Mouse (Mus musculus): ENCODE measurements at regions not wholly inside any gene's neighbourhood (a gene's known extent, or its start where the extent isn't known, plus 50 kb on each side); places are given as distances from the start of the nearest gene placed in this dataset.

DNA sequence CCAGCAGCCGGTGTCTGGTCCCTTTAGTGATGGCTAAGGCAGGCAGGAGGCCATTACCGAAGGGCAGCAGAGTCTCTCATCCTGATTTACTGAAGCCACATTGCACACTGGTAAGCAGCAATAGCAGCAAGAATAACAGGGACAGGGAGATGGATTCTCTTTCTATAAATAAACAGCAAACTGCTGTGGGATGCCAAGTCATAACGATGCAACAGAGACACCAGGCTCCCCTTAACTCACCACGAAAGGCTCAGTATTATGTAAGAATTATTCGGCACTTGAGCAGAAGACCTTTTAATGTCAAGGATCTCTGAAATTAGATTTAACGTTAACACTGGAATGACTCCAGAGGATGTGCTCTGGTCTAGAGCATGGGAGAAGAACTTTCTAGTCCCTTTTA lies 202.1 kb downstream of the Ddx10 start:
- no peaks in the 10 kb centered on the region for H3K9me3 ChIP-seq
- H3K36me3 ChIP-seq, result no peaks in the 10 kb centered on the region
- H3K4me1 ChIP-seq, result no peaks in the 10 kb centered on the region
- no peak overlapping the region for H3K4me2 ChIP-seq (replicated peaks)
- no peak for ATAC-seq (ENCODE audit: low FRiP score, low read depth)
- H3K4me3 ChIP-seq, result no peak overlapping the region
- H3K9ac ChIP-seq (replicated peaks), result no peak overlapping the region
- H3K27ac ChIP-seq (replicated peaks), result no peak overlapping the region
- H3K27me3 ChIP-seq, result no peaks in the 10 kb centered on the region
- 83% methylated on average over 6 of the region's 6 CpGs for WGBS

DNA sequence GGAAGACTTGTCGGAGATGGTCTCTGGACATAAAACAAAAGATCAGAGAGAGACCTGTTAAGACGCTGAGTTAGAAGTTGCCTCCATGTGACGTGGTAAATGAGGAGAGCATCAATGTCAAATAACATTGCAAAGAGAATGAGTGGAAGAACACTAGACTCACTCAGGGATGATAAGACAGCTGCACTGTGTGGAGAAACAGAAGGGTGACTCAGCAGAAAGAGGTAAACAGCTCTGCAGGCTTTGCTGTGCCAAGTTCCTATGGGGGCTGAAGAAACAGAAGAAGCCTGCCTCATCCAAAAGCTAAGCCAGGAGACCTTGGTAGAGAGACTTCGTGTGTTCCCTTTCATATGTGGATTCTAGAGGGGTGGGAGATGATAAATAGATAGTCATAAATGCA lies 214.1 kb downstream of the Ddx10 start:
- 87% methylated on average over 4 of the region's 4 CpGs for WGBS

DNA sequence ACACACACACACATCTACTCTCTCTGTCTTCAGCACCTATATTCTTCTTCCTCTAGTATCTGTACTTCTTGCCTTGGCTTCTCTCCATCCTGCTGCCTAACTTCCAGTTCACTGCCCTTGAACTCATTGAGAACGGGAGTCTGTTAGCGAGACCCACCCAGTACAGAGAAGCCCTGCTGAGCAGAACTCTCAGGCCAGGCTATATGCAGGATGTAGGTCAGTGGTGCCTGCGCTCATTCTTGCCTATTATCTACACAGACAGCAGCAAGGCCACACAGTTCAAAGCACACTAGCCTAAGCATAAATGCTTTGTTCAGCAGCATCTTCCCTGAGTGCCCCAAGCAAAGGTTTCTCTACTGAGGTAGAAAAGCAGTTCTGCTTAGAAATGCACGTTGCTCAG lies 225.8 kb downstream of the Ddx10 start:
- Histone ChIP-seq H3K4me2 (replicated peaks) (no peak overlapping the region), H3K9me3 (no peaks in the 10 kb centered on the region), H3K27ac (replicated peaks) (no peak overlapping the region), H3K27me3 (no peaks in the 10 kb centered on the region), H3K4me3 (no peak overlapping the region), H3K4me1 (no peaks in the 10 kb centered on the region), H3K9ac (replicated peaks) (no peak overlapping the region), H3K36me3 (no peaks in the 10 kb centered on the region)
- ATAC-seq (ENCODE audit: low FRiP score, low read depth), result no peak
- 70% methylated on average over 4 of the region's 4 CpGs for WGBS

More for the DNA sequence above, 214.1 kb downstream of the Ddx10 start:
- H3K9me3 ChIP-seq, result no peaks in the 10 kb centered on the region
- no peak overlapping the region for H3K9ac ChIP-seq (replicated peaks)
- ATAC-seq (ENCODE audit: low FRiP score, low read depth), result no peak
- H3K4me3 ChIP-seq, result no peak overlapping the region
- H3K36me3 ChIP-seq, result no peaks in the 10 kb centered on the region
- no peaks in the 10 kb centered on the region for H3K4me1 ChIP-seq
- no peak overlapping the region for H3K27ac ChIP-seq (replicated peaks)
- H3K4me2 ChIP-seq (replicated peaks), result no peak overlapping the region
- no peaks in the 10 kb centered on the region for H3K27me3 ChIP-seq

DNA sequence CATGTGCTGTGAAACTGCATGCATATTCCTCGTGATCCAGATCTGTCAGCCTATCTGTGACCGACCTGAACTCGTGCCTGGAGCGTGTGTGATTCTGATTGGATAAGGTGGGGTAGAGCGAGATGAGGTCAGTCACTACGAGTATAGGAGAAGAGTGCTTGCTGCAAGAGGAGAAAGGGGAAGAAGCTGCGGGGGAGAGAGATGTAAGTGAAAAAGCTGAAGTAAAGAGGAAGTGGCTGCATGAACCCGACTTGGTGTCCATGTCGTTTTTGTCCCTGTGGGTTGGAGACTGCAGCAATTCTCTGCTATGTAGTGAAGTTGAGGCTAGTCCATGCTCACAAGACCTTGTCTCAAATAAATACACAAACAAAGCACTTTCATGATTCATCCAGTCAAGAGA lies 237.1 kb downstream of the Ddx10 start:
- ATAC-seq (ENCODE audit: low FRiP score, low read depth), result no peak
- Histone ChIP-seq H3K27me3 (no peaks in the 10 kb centered on the region), H3K4me2 (replicated peaks) (no peak overlapping the region), H3K36me3 (no peaks in the 10 kb centered on the region), H3K9me3 (no peaks in the 10 kb centered on the region), H3K4me1 (no peaks in the 10 kb centered on the region), H3K27ac (replicated peaks) (no peak overlapping the region), H3K9ac (replicated peaks) (no peak overlapping the region), H3K4me3 (no peak overlapping the region)
- WGBS, result 91% methylated on average over 9 of the region's 9 CpGs

DNA sequence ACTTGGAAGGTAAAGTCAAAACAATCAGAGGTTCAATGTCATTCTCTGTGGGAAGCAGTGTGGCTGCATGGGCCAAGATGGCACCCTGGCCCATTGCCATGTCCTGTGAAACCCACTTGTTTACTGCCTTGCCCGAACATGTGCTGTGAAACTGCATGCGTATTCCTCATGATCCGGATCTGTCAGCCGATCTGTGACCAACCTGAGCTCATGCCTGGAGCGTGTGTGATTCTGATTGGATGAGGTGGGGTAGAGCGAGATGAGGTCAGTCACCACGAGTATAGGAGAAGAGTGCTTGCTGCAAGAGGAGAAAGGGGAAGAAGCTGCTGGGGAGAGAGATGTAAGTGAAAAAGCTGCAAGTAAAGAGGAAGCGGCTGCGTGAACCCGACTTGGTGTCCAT lies 240.5 kb downstream of the Ddx10 start:
- ATAC-seq (ENCODE audit: low FRiP score, low read depth), result no peak
- 92% methylated on average over 10 of the region's 10 CpGs for WGBS
- Histone ChIP-seq H3K4me3 (no peak overlapping the region), H3K27ac (replicated peaks) (no peak overlapping the region), H3K4me2 (replicated peaks) (no peak overlapping the region), H3K9me3 (no peaks in the 10 kb centered on the region), H3K27me3 (no peaks in the 10 kb centered on the region), H3K9ac (replicated peaks) (no peak overlapping the region), H3K36me3 (no peaks in the 10 kb centered on the region), H3K4me1 (peaks cover 5% of the 10 kb centered on the region; the same call in 1 of the 2 replicates)

DNA sequence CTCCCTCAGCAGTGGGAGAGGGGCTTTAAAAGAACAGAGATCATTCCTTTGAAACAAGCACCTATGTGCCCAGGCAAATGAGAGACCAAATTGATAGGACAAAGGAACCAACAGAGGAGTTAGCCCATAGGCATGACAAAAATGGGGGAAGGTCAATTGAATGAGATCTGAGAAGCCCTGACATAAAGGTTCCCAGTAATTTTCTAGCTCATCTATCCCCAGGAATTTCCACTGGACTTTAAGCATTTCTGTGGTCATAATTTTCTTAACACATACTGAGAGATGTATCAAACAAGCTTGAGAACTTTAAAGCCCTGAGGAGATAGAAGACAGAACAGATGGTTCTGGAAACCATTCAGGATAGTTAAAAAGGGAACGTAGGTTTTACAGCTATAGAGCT lies 241.8 kb downstream of the Ddx10 start:
- WGBS, result 93% methylated on average over 1 of the region's 1 CpGs
- Histone ChIP-seq H3K9ac (replicated peaks) (no peak overlapping the region), H3K4me1 (peaks cover 5% of the 10 kb centered on the region; the same call in 1 of the 2 replicates), H3K4me3 (no peak overlapping the region), H3K36me3 (no peaks in the 10 kb centered on the region), H3K27me3 (no peaks in the 10 kb centered on the region), H3K4me2 (replicated peaks) (no peak overlapping the region), H3K27ac (replicated peaks) (no peak overlapping the region), H3K9me3 (no peaks in the 10 kb centered on the region)
- no peak for ATAC-seq (ENCODE audit: low FRiP score, low read depth)

DNA sequence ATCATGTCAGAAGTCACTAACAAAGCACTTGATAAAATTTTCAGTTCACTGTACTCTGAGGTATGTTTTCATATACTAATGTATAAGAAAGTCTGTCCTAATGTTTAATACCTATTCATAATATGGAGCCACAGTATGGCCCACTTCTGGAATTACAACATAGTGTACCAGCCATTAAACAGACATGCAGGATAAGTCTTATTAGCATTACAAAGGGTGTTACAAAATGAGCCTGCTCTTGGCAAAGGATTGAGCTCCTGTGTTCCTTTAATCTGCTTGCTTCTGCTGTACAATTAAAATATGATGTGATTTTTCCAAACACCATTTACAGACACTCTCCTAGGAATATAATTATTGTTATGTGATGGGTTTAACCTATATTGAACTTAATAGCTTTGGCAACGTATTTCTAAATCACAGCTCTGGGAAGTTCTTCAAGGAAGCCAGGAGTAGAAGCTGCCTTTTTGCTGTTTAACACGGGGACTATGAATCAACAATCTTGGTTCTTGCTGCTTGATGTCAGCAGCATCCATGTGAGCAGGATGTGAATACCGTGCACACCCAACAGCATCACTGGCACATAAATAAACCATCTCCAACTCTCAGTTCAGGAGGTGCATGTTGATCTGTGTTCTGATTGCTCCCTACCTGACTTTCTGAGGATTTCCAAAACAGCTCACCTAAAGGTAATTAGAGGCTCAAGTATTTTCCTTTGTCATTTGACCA lies 243.4 kb downstream of the Ddx10 start:
- no peak overlapping the region for H3K4me2 ChIP-seq (replicated peaks)
- H3K27me3 ChIP-seq, result no peaks in the 10 kb centered on the region
- WGBS, result 44% methylated on average over 3 of the region's 3 CpGs
- H3K4me1 ChIP-seq, result peaks cover 5% of the 10 kb centered on the region; the same call in 1 of the 2 replicates
- H3K9me3 ChIP-seq, result no peaks in the 10 kb centered on the region
- no peak overlapping the region for H3K4me3 ChIP-seq
- H3K9ac ChIP-seq (replicated peaks), result no peak overlapping the region
- H3K27ac ChIP-seq (replicated peaks), result no peak overlapping the region; the same call in 1 of the 2 replicates
- no peaks in the 10 kb centered on the region for H3K36me3 ChIP-seq
- peak; percentile 74; the same call in 1 of the 2 replicates for ATAC-seq (ENCODE audit: low FRiP score, low read depth)

DNA sequence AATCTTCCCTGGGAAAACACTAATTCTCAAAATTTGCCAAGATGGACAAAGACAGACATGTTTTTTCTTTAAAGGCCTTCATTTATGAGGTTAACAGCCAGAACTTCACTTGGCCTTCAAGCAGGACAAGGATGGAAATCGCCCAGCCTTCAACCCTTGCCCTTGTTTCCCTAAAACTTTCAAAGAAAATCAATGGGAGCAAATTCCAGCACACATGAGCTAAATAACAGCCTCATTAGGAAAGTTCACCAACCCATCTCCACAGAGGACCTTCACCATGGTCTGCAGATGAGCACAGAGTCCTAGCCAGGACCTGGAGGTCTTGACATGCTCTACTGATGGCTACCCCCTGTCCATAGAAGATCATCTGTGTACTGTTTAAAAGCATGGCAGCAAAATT lies 271.8 kb downstream of the Ddx10 start:
- no peaks in the 10 kb centered on the region for H3K36me3 ChIP-seq
- no peaks in the 10 kb centered on the region for H3K9me3 ChIP-seq
- H3K4me2 ChIP-seq (replicated peaks), result no peak overlapping the region
- 80% methylated on average over 1 of the region's 1 CpGs for WGBS
- no peak for ATAC-seq (ENCODE audit: low FRiP score, low read depth)
- no peak overlapping the region for H3K27ac ChIP-seq (replicated peaks)
- no peaks in the 10 kb centered on the region for H3K27me3 ChIP-seq
- H3K4me3 ChIP-seq, result no peak overlapping the region
- no peaks in the 10 kb centered on the region for H3K4me1 ChIP-seq
- no peak overlapping the region for H3K9ac ChIP-seq (replicated peaks)

DNA sequence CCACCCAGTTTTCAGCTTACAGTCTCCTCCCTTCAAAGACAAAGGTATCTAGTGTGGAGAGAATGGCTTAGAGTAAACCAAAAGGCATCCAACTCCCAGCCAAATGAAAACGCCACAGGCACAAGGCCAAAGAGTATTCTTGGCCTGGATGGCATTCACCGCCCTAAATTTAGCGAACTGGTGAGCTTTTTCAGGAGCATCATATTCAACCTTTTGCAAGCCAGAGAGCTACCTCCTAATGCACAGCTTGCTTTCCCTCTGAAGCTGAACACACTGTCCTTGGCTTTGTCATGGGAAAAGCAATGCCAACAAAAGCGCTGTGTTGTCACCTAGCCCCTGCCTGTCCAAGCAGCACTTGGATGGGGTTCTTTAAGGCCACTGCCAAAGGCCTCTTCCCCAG lies 282.2 kb downstream of the Ddx10 start:
- no peak for ATAC-seq (ENCODE audit: low FRiP score, low read depth)
- no peaks in the 10 kb centered on the region for H3K9me3 ChIP-seq
- 95% methylated on average over 4 of the region's 4 CpGs for WGBS

DNA sequence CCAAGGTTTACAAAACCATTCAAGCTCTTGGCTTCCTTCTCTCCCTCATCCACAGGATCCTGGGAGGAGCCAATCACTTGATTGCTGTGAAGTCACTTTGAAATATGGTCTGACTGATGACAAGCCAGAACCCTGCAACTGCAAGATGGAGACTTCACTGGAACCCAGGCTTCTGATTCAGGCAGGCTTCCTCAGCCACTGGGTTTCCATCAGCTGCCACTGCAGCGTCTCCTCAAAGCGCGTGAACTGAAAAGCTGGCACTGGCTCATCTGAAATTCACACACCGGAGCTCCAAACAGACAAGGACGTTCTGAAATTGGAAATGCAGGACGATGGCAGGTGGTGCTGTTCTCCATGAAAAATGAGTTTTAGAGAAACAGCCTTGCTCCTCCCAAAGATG lies 280.1 kb upstream of the AI593442 start:
- Histone ChIP-seq H3K4me2 (replicated peaks) (no peak overlapping the region), H3K9ac (replicated peaks) (no peak overlapping the region), H3K4me3 (no peak overlapping the region), H3K36me3 (no peaks in the 10 kb centered on the region), H3K27ac (replicated peaks) (no peak overlapping the region), H3K4me1 (no peaks in the 10 kb centered on the region), H3K9me3 (no peaks in the 10 kb centered on the region), H3K27me3 (no peaks in the 10 kb centered on the region)
- WGBS, result 91% methylated on average over 6 of the region's 6 CpGs
- no peak for ATAC-seq (ENCODE audit: low FRiP score, low read depth)

More for the DNA sequence above, 282.2 kb downstream of the Ddx10 start:
- Histone ChIP-seq H3K27ac (replicated peaks) (no peak overlapping the region), H3K4me2 (replicated peaks) (no peak overlapping the region), H3K4me1 (no peaks in the 10 kb centered on the region), H3K27me3 (no peaks in the 10 kb centered on the region), H3K36me3 (no peaks in the 10 kb centered on the region), H3K9ac (replicated peaks) (no peak overlapping the region), H3K4me3 (no peak overlapping the region)

DNA sequence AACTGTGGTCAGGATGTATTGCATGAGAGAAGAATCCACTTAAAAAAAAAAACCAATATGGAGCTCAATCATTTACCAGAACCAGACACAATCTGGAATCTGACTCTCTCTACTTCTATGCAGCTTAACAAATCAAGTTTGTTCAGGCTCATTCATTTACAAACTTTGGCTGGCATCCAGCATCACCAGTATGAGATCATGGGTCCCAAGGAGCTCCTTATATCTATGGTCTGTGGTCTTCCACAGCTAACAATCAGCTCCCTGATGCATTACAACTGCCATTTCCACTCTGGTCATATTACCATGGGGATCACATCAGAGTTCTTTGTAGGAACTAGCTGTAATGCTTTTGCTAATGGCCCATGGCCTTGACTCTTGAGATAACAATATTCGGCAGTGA lies 277.7 kb upstream of the AI593442 start:
- Histone ChIP-seq H3K4me3 (no peak overlapping the region), H3K4me2 (replicated peaks) (no peak overlapping the region), H3K27ac (replicated peaks) (no peak overlapping the region), H3K9me3 (no peaks in the 10 kb centered on the region), H3K9ac (replicated peaks) (no peak overlapping the region), H3K27me3 (no peaks in the 10 kb centered on the region), H3K4me1 (no peaks in the 10 kb centered on the region), H3K36me3 (no peaks in the 10 kb centered on the region)
- WGBS, result 94% methylated on average over 1 of the region's 1 CpGs
- ATAC-seq (ENCODE audit: low FRiP score, low read depth), result no peak

DNA sequence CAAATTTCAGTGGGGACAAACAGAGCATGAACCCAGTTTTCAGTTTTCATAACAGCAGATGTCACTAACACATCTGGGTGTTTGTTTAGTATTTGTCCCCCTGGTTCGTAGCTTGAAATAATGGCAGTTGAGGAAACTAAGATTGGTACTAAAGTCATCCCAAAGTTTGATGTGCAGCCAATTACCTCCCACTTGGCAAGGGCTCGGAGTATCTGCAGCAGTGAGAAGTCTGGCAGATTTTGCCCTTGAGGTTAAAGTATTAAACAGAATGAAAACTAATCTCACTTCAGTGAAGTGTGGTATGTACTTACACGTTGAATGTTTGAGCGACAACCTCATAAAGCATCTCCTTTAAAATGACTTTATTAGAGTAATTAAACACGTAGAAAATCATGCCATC lies 264.5 kb upstream of the AI593442 start:
- Histone ChIP-seq H3K27me3 (no peaks in the 10 kb centered on the region), H3K27ac (replicated peaks) (no peak overlapping the region), H3K9me3 (no peaks in the 10 kb centered on the region), H3K36me3 (no peaks in the 10 kb centered on the region), H3K4me1 (peaks cover 12% of the 10 kb centered on the region), H3K4me2 (replicated peaks) (no peak overlapping the region), H3K9ac (replicated peaks) (no peak overlapping the region), H3K4me3 (no peak overlapping the region)
- no peak for ATAC-seq (ENCODE audit: low FRiP score, low read depth)
- WGBS, result 80% methylated on average over 5 of the region's 5 CpGs

DNA sequence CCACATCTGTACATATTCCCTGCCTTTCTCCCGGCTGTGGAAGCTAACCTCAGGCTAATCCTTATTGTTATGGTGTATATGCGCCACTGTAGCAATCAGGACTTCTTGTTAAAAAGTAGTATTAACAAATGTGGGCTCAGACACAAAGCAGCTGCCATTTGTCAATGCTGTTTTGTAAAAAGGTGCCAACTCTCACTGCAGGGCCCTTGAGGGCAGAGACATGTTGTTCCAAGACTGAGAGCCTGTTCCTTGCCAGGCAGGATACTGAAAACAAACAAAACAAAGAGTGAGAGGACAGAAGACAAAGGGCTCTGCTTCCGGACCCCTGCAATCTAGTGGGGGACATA lies 262.0 kb upstream of the AI593442 start:
- peaks cover 12% of the 10 kb centered on the region for H3K4me1 ChIP-seq
- no peaks in the 10 kb centered on the region for H3K36me3 ChIP-seq
- H3K9me3 ChIP-seq, result no peaks in the 10 kb centered on the region
- 33% methylated on average over 3 of the region's 3 CpGs for WGBS
- H3K9ac ChIP-seq (replicated peaks), result no peak overlapping the region
- no peaks in the 10 kb centered on the region for H3K27me3 ChIP-seq
- peak; percentile 39 for ATAC-seq (ENCODE audit: low FRiP score, low read depth)
- H3K4me3 ChIP-seq, result no peak overlapping the region
- H3K27ac ChIP-seq (replicated peaks), result peak overlapping the region; percentile 64
- no peak overlapping the region for H3K4me2 ChIP-seq (replicated peaks)

All from midbrain, embryonic 12.5 days (tissue).